Mouse (Mus musculus) forebrain, embryonic 11.5 days (tissue): ENCODE results near the gene Gprc5b. TPM values are rescaled to one million over a fixed set of nuclear protein-coding genes. Genes with fewer than 3 reads are reported as not detected.
A peak's percentile ranks its signal among the peaks of the same experiment; 100 is the strongest.

Experiments used
- ATAC-seq: fragments of 200-750 bp; cut with Nextera tagmentation; replicated peaks from 2 replicates; pipeline ENCODE4 v1.8.0; 2017; ENCODE audit warnings: moderate TSS enrichment; ENCODE audit not compliant: low FRiP score
- DNase-seq: peaks from one replicate; pipeline ENCODE4 v3.0.0-alpha.2; 2017; ENCODE audit warnings: low spot score
- H3K27ac ChIP-seq: fragments of 300-500 bp; sonication (generic); 2 replicates; pipeline ENCODE4 v1.5.1; 2014; ENCODE audit warnings: low read depth, low read length
- H3K27me3 ChIP-seq: fragments of 300-500 bp; sonication (generic); 2 replicates; pipeline ENCODE4 v1.6.1; 2014; ENCODE audit warnings: mild to moderate bottlenecking, low read length, mixed read lengths; ENCODE audit not compliant: control insufficient read depth, insufficient read depth
- H3K36me3 ChIP-seq: fragments of 300-500 bp; sonication (generic); 2 replicates; pipeline ENCODE4 v1.6.1; 2014; ENCODE audit warnings: mild to moderate bottlenecking, low read length, moderate library complexity, mixed read lengths; ENCODE audit not compliant: control insufficient read depth, insufficient read depth
- H3K4me1 ChIP-seq: fragments of 300-500 bp; sonication (generic); replicated peaks from 2 replicates; pipeline ENCODE4 v1.6.1; 2014; ENCODE audit warnings: low read length, mixed read lengths; ENCODE audit not compliant: control insufficient read depth, insufficient read depth
- H3K4me2 ChIP-seq: fragments of 300-500 bp; sonication (generic); 2 replicates; pipeline ENCODE4 v1.6.1; 2014; ENCODE audit warnings: low read depth, mild to moderate bottlenecking, low read length, moderate library complexity, mixed read lengths; ENCODE audit not compliant: severe bottlenecking
- H3K4me3 ChIP-seq: fragments of 300-500 bp; sonication (generic); 2 replicates; pipeline ENCODE4 v1.5.1; 2014; ENCODE audit warnings: low read depth, low read length
- H3K9ac ChIP-seq: fragments of 300-500 bp; sonication (generic); 2 replicates; pipeline ENCODE4 v1.6.1; 2014; ENCODE audit warnings: low read length
- H3K9me3 ChIP-seq: fragments of 300-500 bp; sonication (generic); 2 replicates; pipeline ENCODE4 v1.6.1; 2016; ENCODE audit warnings: low read length, mixed read lengths; ENCODE audit not compliant: control insufficient read depth
- WGBS: fragments of 180-500 bp; shearing (Covaris S2); extraction: QIAGEN DNeasy Blood & Tissue Kit; methylation state at CpG from one replicate; pipeline ENCODE4 v1.1.7; 2014; 5-methylcytosine and 5-hydroxymethylcytosine counted together
- polyA plus RNA-seq: library from polyadenylated mRNA; unstranded; fragments of >200 nt; fragmentation: Nextera tagmentation; extraction: Ambion mirVana; gene quantifications from 2 replicates; pipeline ENCODE4 v1.2.1, GENCODE M21; 2014

The Gprc5b gene
- polyA plus RNA-seq, 1 experiment from 2014 or later: 18.1 TPM

DNA sequence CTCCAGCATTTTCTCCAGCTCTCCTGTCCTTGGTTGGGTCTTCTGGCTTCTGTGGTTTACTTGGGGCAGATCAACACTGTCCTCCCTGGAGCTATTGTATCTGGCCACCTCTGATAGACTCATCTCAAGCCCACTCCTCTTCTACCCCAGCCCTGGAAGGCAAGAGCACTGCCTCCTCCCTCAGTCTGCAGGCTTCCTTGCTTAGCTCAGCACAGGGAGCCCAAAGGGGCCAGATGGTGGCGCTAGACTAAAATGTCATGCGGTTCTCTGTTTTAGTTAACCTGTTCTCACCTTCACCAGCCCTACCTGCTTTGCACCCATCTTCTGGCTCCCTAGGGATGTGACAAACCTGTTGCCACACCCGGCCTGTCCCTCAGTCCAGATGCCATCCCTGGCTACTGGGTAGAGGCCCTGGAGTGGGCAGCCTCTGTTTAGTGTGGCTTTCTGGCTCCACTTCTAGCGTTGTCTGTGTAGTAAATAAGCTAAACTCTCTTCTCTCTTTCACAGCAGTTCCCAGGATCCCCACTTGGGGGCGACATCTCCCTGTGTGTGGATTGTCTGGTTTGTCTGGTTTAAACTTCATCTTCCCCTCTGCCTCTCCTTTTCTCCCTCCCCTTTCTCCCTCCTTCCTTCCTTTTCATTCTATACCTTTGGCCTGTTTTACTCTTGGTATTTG, 16.0 kb upstream of the Gprc5b start:
- WGBS: 14% methylated on average over 5 of the region's 5 CpGs
- H3K9me3 ChIP-seq: no peaks in the 10 kb centered on the region
- H3K36me3 ChIP-seq: no peaks in the 10 kb centered on the region
- peak; percentile 84 for DNase-seq
- H3K4me3 ChIP-seq: no peak overlapping the region
- no peak overlapping the region for H3K9ac ChIP-seq
- H3K4me1 ChIP-seq: no peaks in the 10 kb centered on the region
- no peaks in the 10 kb centered on the region for H3K27me3 ChIP-seq
- 0 out of 2 replicates have a peak, but pooled peaks have one; percentile 30 for ATAC-seq
- H3K27ac ChIP-seq: no peak overlapping the region
- no peak overlapping the region for H3K4me2 ChIP-seq

DNA sequence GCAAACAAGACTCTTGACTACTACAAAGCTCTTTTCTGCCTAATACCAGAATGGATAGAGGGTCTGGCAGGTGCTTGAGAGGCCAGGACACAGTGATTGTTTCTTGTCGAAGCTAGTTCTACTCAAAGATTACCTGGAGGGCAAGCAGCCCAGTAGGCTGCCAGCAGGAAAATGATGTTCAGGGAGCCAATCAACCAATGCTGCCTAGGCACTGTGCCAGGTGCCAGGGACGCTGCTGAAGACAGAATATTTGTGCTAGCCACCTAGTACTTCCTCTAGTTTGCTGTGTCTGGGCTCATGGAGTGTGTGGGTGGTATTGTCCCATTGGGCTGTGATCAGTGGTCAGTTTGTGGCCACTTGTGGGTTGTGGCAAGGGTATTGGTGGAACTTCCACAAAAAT, 7.5 kb upstream of the Gprc5b start:
- H3K27me3 ChIP-seq: no peaks in the 10 kb centered on the region
- 73% methylated on average over 2 of the region's 2 CpGs for WGBS
- no peaks in the 10 kb centered on the region for H3K9me3 ChIP-seq
- no peak overlapping the region for H3K9ac ChIP-seq
- H3K36me3 ChIP-seq: no peaks in the 10 kb centered on the region
- no peak overlapping the region for H3K27ac ChIP-seq
- DNase-seq (no peak), ATAC-seq (no peak)
- no peak overlapping the region for H3K4me3 ChIP-seq
- no peak overlapping the region for H3K4me2 ChIP-seq
- H3K4me1 ChIP-seq: no peaks in the 10 kb centered on the region

DNA sequence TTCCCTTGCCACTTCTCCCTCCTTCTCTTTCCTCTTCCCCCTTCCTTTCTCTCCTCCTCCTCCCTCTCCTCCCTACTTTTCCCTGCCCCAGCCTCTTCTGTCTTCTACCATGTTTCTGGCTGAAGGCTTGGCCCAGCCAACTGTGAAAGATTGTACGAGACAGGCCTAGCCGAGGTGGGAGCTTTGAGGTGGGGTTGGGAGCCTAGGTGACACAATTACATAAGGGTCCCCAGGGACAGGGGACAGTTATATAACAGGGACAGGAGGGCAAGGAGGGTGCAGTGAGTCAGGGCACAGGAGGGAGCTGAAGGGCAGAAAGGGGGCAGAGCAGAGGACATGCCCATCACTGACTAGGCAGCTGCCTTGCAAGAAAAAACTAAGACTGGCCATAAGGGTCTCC, 7.0 kb upstream of the Gprc5b start:
- H3K4me3 ChIP-seq: no peak overlapping the region
- no peak for ATAC-seq

DNA sequence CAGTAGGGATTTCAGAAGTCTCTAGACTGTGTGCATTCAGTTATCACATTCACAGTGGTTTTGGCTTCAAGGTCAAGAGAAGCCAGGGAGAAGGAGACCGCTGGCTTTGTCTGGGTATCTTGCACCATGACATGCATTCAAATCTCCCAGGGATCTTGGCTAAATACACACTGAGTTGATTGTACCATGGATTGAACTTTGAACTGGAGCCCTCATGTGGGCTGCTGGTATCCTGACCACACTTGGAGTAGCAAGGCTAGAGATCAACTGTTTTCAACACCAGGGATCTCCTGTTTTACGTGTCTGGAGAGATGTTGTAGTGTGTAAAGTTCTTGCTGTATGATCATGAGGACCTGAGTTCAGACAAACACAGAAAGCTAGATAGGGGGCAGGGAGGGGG, 4.8 kb upstream of the Gprc5b start:
- Histone ChIP-seq H3K9me3 (no peaks in the 10 kb centered on the region), H3K9ac (no peak overlapping the region), H3K27ac (no peak overlapping the region), H3K36me3 (no peaks in the 10 kb centered on the region), H3K4me2 (no peak overlapping the region), H3K4me3 (no peak overlapping the region), H3K27me3 (no peaks in the 10 kb centered on the region), H3K4me1 (peaks cover 6% of the 10 kb centered on the region; the same call in 1 of the 2 replicates)
- WGBS: 84% methylated on average over 2 of the region's 2 CpGs
- DNase-seq (no peak), ATAC-seq (no peak)

More for the DNA sequence above, 7.0 kb upstream of the Gprc5b start:
- Histone ChIP-seq H3K4me2 (no peak overlapping the region), H3K9me3 (no peaks in the 10 kb centered on the region), H3K27me3 (no peaks in the 10 kb centered on the region), H3K27ac (no peak overlapping the region), H3K9ac (no peak overlapping the region), H3K36me3 (no peaks in the 10 kb centered on the region), H3K4me1 (no peaks in the 10 kb centered on the region)
- no peak for DNase-seq
- 60% methylated on average over 2 of the region's 2 CpGs for WGBS

DNA sequence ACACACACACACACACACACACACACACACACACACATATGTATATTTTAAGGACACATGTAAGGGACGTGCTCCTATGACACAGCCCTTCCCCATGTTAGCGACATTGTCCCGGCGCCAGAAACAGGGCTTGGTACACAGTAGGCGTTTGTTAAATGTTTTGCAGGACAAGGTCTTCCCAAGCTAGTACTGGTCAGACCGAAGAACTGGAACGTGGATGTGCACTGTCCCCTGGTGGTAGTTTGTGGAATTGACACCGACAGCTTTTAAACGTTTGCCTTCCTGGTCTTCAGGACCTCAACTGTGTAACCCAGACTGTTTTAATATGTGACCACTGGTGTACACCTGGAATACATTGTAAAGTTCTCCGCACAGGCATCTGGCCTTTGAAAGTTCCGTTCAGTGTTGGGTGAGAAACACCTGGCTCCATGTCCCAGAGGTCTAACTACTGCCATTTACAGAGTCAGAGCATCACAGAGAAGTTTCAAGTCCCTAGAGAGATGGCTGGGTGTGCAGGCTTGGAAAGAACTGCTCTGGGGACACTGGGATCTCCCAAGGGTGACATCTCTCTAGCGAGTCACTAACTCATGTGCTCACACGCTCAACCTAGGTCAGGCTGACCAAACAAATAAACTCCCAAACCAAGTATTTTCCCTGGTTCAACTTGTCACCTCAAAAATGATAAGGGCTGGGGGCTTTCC, 1.3 kb upstream of the Gprc5b start:
- 7% methylated on average over 13 of the region's 13 CpGs for WGBS
- peak; percentile 23; the same call in 1 of the 2 replicates for ATAC-seq
- peak; percentile 91 for DNase-seq
- H3K9ac ChIP-seq: no peak overlapping the region
- no peaks in the 10 kb centered on the region for H3K27me3 ChIP-seq
- no peak overlapping the region for H3K4me3 ChIP-seq
- H3K27ac ChIP-seq: no peak overlapping the region
- H3K36me3 ChIP-seq: no peaks in the 10 kb centered on the region
- H3K4me1 ChIP-seq: peaks cover 21% of the 10 kb centered on the region
- no peaks in the 10 kb centered on the region for H3K9me3 ChIP-seq
- no peak overlapping the region for H3K4me2 ChIP-seq

DNA sequence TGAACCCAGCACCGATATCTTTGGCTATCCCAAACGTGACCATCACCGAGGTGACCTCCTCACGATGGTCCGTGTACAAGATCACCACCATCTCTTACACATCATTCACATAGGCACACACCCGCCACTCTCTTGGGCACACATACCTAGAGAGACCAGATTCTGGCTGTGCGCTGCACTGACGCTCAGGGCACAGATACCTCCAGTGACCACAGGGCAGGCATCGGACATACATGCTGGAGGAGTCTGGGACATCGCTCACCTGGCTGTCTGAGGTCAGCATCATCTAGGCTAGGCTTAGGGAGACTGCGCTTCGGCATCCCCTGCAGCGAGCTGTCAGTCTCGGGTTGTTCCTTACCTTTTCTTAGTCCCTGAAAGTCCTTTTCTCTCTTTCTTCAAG, 660 bp upstream of the Gprc5b start:
- Histone ChIP-seq H3K4me3 (peak overlapping the region; percentile 66), H3K4me2 (peak overlapping the region; percentile 88), H3K9me3 (no peaks in the 10 kb centered on the region), H3K36me3 (no peaks in the 10 kb centered on the region), H3K9ac (no peak overlapping the region), H3K27ac (no peak overlapping the region), H3K27me3 (no peaks in the 10 kb centered on the region), H3K4me1 (peaks cover 21% of the 10 kb centered on the region)
- peak; percentile 61 for DNase-seq
- WGBS: 5% methylated on average over 14 of the region's 14 CpGs
- ATAC-seq: peak; percentile 8; the same call in 1 of the 2 replicates

DNA sequence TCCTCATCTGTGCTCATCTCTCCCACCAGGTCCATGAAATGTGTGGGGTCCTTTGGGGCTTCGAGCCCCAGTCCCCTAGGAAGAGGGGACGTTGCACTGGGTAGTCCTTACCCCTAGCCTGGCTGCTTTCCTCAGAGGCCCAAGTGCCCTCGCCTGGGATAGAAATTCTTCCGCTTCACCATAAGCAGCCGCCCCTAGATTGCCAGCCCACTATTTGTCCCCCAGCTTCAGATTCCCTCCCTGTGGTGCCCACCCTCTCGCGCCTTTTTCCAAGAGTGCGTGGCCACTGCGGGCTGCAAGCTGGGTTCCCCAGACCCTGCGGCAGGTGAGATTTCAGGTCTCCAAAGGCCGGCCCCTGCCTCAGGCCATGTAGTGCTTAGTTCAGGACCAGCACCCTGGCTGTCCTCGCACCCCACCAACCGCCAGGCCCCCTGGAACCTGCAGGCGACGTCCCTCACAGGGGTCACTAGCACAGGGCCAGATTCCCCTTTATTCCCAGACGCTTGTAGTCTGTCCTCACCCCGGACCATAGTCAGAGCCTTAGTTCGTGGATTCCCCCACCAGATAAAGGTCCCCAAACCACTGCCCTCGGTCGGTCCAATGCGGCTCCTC, 674 bp downstream of the Gprc5b start:
- Histone ChIP-seq H3K36me3 (no peaks in the 10 kb centered on the region), H3K27ac (peak overlapping the region; percentile 41), H3K27me3 (no peaks in the 10 kb centered on the region), H3K4me2 (peak overlapping the region; percentile 88), H3K4me1 (peaks cover 26% of the 10 kb centered on the region), H3K9me3 (no peaks in the 10 kb centered on the region), H3K9ac (peak overlapping the region; percentile 91), H3K4me3 (peak overlapping the region; percentile 66)
- ATAC-seq (peak; percentile 34), DNase-seq (peak; percentile 73)
- 0% methylated on average over 21 of the region's 21 CpGs for WGBS

DNA sequence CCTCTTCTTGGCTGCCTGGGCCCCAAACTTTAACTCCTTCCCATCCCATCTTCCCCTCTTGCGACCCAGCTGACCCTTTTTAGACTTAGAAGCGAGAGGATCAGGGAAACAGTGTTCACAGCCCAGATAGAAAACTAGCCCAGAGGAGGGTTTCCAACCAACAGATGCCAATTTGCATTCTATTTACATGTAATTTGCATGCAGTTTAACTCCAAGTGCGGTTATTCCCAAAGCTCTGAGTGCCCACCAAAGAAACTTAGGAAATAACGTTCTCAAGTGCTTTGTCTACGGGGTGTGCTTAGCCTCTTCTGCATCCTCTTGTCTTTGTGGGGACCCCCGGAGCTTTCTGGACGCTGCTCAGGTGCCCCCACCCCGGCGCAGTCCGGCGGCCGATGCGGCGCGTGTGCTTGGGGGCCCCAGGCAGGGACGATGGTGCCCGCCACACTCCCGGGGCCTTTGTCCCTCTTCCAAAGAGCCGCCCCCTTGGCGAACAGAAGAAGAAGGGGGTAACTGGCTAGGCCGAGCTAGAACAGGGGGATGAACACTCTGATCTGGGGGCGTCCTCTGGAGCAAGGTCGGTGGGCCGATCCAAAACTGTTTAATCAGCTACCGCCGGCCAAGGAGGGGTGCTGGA, 1.3 kb downstream of the Gprc5b start:
- Histone ChIP-seq H3K27me3 (no peaks in the 10 kb centered on the region), H3K4me1 (peaks cover 26% of the 10 kb centered on the region), H3K4me2 (peak overlapping the region; percentile 88), H3K4me3 (peak overlapping the region; percentile 66), H3K27ac (peak overlapping the region; percentile 41; the same call in 1 of the 2 replicates), H3K9ac (peak overlapping the region; percentile 91), H3K36me3 (no peaks in the 10 kb centered on the region), H3K9me3 (no peaks in the 10 kb centered on the region)
- WGBS: under 1% methylated on average over 26 of the region's 26 CpGs
- DNase-seq (peak; percentile 73), ATAC-seq (0 out of 2 replicates have a peak, but pooled peaks have one; percentile 17)
